Mouse (Mus musculus): ENCODE data around the gene Gm37240. TPM values are rescaled to one million over a fixed set of nuclear protein-coding genes. Genes with fewer than 3 reads are reported as not detected.

The Gm37240 gene
- polyA plus RNA-seq, 1 experiment from 2014 or later, result 0.93 TPM

DNA sequence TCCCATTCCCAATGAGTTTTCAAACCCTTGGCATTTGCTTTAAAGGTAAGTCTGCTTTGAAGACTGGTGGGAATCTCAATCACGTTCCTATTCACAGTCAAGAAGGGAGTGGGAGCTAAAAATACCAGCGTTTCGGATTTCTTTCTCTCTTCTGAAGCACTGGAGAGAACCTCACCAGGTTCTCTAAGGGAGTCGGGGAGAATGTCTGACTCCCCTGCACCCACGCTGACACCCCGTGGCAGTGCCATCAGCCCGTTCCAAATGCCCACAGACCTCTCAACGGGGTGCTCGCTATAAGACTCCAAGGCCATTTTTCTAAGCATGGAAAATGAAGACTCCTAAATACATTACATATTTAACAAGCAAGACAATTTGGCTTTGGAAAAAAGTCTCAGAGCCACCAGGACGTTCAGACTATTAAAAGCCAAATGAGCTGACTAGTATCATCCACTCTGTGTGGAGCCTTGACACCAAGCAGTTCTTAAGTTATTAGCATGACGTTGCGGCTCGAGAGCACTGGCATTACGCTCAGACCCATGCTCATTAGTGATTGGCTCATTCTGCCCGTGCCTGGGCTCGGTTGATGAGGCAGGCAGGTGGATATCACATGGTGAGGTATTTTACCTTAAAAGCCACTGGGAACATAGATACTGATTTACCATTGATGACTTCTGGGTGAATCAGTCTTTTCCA is 508.5 kb downstream of the Gm37240 start:
- H3K36me3 ChIP-seq (ENCODE audit: control insufficient read depth, insufficient read depth, low read length), result no peaks in the 10 kb centered on the region
- no peak overlapping the region for H3K27ac ChIP-seq (ENCODE audit: low read depth, low read length)
- no peaks in the 10 kb centered on the region for H3K27me3 ChIP-seq (replicated peaks; ENCODE audit: control insufficient read depth, insufficient read depth, low read length)
- H3K9me3 ChIP-seq (ENCODE audit: control insufficient read depth, low read length), result no peaks in the 10 kb centered on the region
- WGBS, result 58% methylated on average over 16 of the region's 16 CpGs
- H3K4me2 ChIP-seq (ENCODE audit: low read length), result no peak overlapping the region
- no peak overlapping the region for H3K9ac ChIP-seq (ENCODE audit: low read depth, low read length)
- no peak overlapping the region for H3K4me3 ChIP-seq (ENCODE audit: low read length)
- no peaks in the 10 kb centered on the region; the same call in 1 of the 2 replicates for H3K4me1 ChIP-seq (ENCODE audit: control insufficient read depth, insufficient read depth, low read depth, low read length)
- ATAC-seq, result no peak

GRCm38 (mm10) chr3:85377946-85378702 is 509.2 kb downstream of the Gm37240 start:
- Histone ChIP-seq H3K4me3 (ENCODE audit: low read length) (no peak overlapping the region), H3K9ac (ENCODE audit: low read depth, low read length) (no peak overlapping the region), H3K4me2 (ENCODE audit: low read length) (no peak overlapping the region), H3K4me1 (ENCODE audit: control insufficient read depth, insufficient read depth, low read depth, low read length) (no peaks in the 10 kb centered on the region; the same call in 1 of the 2 replicates), H3K9me3 (ENCODE audit: control insufficient read depth, low read length) (no peaks in the 10 kb centered on the region), H3K36me3 (ENCODE audit: control insufficient read depth, insufficient read depth, low read length) (no peaks in the 10 kb centered on the region), H3K27me3 (replicated peaks; ENCODE audit: control insufficient read depth, insufficient read depth, low read length) (no peaks in the 10 kb centered on the region), H3K27ac (ENCODE audit: low read depth, low read length) (no peak overlapping the region)
- 0 out of 2 replicates have a peak, but pooled peaks have one; percentile 17 for ATAC-seq
- WGBS, result 51% methylated on average over 13 of the region's 13 CpGs

- Histone ChIP-seq H3K4me2 (ENCODE audit: low read length) (no peak overlapping the region), H3K27ac (ENCODE audit: low read depth, low read length) (no peak overlapping the region), H3K4me3 (ENCODE audit: low read length) (no peak overlapping the region), H3K36me3 (ENCODE audit: control insufficient read depth, insufficient read depth, low read length) (no peaks in the 10 kb centered on the region), H3K9me3 (ENCODE audit: control insufficient read depth, low read length) (no peaks in the 10 kb centered on the region), H3K4me1 (ENCODE audit: control insufficient read depth, insufficient read depth, low read depth, low read length) (no peaks in the 10 kb centered on the region; the same call in 1 of the 2 replicates), H3K27me3 (replicated peaks; ENCODE audit: control insufficient read depth, insufficient read depth, low read length) (no peaks in the 10 kb centered on the region), H3K9ac (ENCODE audit: low read depth, low read length) (no peak overlapping the region)
- 78% methylated on average over 3 of the region's 3 CpGs for WGBS
- ATAC-seq, result no peak
Observed at GRCm38 (mm10) chr3:85377505-85377904, 509.8 kb downstream of the Gm37240 start.

DNA sequence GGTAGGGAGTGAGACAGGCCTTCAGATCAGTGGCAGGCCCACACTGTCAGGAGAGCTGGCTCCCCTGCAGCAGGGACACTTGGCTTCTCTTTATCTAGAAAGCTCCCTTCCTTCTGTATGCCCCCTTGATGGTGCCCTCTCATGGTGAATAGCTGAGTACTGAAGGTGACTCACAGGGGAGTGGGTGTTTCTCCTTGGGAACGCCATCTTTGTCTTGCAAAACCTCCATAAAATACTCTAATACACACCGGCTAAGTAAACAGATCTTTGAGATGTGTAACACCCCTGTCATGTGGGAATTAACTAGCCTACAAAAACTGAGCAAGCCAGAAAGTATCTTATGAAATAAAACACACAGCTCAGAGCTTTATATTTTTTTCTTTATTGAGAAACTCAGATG is 510.8 kb downstream of the Gm37240 start:
- H3K9ac ChIP-seq (ENCODE audit: low read depth, low read length), result no peak overlapping the region
- no peak overlapping the region for H3K4me2 ChIP-seq (ENCODE audit: low read length)
- H3K27ac ChIP-seq (ENCODE audit: low read depth, low read length), result no peak overlapping the region
- 87% methylated on average over 2 of the region's 2 CpGs for WGBS
- H3K4me3 ChIP-seq (ENCODE audit: low read length), result no peak overlapping the region
- no peaks in the 10 kb centered on the region for H3K27me3 ChIP-seq (replicated peaks; ENCODE audit: control insufficient read depth, insufficient read depth, low read length)
- H3K9me3 ChIP-seq (ENCODE audit: control insufficient read depth, low read length), result no peaks in the 10 kb centered on the region
- no peaks in the 10 kb centered on the region for H3K36me3 ChIP-seq (ENCODE audit: control insufficient read depth, insufficient read depth, low read length)
- H3K4me1 ChIP-seq (ENCODE audit: control insufficient read depth, insufficient read depth, low read depth, low read length), result no peaks in the 10 kb centered on the region; the same call in 1 of the 2 replicates
- no peak for ATAC-seq

DNA sequence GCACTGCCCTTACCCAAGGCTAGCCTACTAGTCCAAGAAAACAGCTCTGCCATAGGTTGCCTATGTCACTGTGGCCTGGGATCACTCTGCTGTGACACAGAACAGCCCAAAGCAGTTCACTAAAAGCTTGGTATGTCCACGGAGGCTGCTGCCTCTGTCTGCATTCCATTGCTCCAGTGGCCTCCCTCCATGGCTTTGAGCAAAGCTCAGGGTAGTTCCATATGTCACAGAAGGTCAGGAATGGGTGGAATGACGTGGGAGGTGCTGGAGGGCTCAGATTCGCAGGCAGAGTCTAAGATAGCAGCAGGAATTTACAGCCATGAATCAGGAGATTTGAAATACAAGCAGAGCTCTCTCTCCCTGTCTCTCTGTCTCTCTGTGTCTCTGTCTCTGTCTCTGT is 514.3 kb downstream of the Gm37240 start:
- Histone ChIP-seq H3K4me2 (ENCODE audit: low read length) (no peak overlapping the region), H3K9ac (ENCODE audit: low read depth, low read length) (no peak overlapping the region), H3K9me3 (ENCODE audit: control insufficient read depth, low read length) (no peaks in the 10 kb centered on the region), H3K36me3 (ENCODE audit: control insufficient read depth, insufficient read depth, low read length) (no peaks in the 10 kb centered on the region), H3K27me3 (replicated peaks; ENCODE audit: control insufficient read depth, insufficient read depth, low read length) (no peaks in the 10 kb centered on the region), H3K4me3 (ENCODE audit: low read length) (no peak overlapping the region), H3K27ac (ENCODE audit: low read depth, low read length) (no peak overlapping the region), H3K4me1 (ENCODE audit: control insufficient read depth, insufficient read depth, low read depth, low read length) (no peaks in the 10 kb centered on the region)
- WGBS, result 42% methylated on average over 3 of the region's 3 CpGs
- ATAC-seq, result no peak

DNA sequence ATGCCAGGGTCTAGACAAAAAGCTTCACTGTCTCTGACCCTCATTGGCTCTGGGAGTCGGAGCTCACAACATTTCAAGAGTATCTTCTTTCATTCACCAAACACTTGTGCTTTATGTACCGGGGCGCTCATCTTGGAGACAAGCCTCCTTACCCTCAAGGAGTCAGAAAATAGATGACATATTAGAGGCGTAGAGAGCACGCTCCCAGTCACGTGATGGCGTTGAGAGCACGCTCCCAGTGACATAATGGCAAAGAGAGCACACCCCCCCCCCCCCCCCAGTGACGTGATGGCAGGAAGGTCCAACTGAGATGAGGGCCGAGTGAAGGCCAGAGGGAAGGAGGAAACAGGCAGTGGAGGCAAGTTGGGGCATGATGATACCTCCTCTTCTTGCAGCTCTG is 517.5 kb downstream of the Gm37240 start:
- ATAC-seq, result no peak
- Histone ChIP-seq H3K4me2 (ENCODE audit: low read length) (no peak overlapping the region), H3K27ac (ENCODE audit: low read depth, low read length) (no peak overlapping the region), H3K9me3 (ENCODE audit: control insufficient read depth, low read length) (no peaks in the 10 kb centered on the region), H3K4me3 (ENCODE audit: low read length) (no peak overlapping the region), H3K4me1 (ENCODE audit: control insufficient read depth, insufficient read depth, low read depth, low read length) (no peaks in the 10 kb centered on the region), H3K9ac (ENCODE audit: low read depth, low read length) (no peak overlapping the region), H3K27me3 (replicated peaks; ENCODE audit: control insufficient read depth, insufficient read depth, low read length) (no peaks in the 10 kb centered on the region), H3K36me3 (ENCODE audit: control insufficient read depth, insufficient read depth, low read length) (no peaks in the 10 kb centered on the region)
- 92% methylated on average over 9 of the region's 10 CpGs for WGBS

GRCm38 (mm10) chr3:85369157-85369556 is 518.2 kb downstream of the Gm37240 start:
- ATAC-seq, result peak; percentile 72; the same call in 1 of the 2 replicates
- Histone ChIP-seq H3K4me1 (ENCODE audit: control insufficient read depth, insufficient read depth, low read depth, low read length) (no peaks in the 10 kb centered on the region), H3K4me2 (ENCODE audit: low read length) (no peak overlapping the region), H3K27me3 (replicated peaks; ENCODE audit: control insufficient read depth, insufficient read depth, low read length) (no peaks in the 10 kb centered on the region), H3K9ac (ENCODE audit: low read depth, low read length) (no peak overlapping the region), H3K27ac (ENCODE audit: low read depth, low read length) (no peak overlapping the region), H3K36me3 (ENCODE audit: control insufficient read depth, insufficient read depth, low read length) (no peaks in the 10 kb centered on the region), H3K4me3 (ENCODE audit: low read length) (no peak overlapping the region), H3K9me3 (ENCODE audit: control insufficient read depth, low read length) (no peaks in the 10 kb centered on the region)
- 69% methylated on average over 5 of the region's 5 CpGs for WGBS

DNA sequence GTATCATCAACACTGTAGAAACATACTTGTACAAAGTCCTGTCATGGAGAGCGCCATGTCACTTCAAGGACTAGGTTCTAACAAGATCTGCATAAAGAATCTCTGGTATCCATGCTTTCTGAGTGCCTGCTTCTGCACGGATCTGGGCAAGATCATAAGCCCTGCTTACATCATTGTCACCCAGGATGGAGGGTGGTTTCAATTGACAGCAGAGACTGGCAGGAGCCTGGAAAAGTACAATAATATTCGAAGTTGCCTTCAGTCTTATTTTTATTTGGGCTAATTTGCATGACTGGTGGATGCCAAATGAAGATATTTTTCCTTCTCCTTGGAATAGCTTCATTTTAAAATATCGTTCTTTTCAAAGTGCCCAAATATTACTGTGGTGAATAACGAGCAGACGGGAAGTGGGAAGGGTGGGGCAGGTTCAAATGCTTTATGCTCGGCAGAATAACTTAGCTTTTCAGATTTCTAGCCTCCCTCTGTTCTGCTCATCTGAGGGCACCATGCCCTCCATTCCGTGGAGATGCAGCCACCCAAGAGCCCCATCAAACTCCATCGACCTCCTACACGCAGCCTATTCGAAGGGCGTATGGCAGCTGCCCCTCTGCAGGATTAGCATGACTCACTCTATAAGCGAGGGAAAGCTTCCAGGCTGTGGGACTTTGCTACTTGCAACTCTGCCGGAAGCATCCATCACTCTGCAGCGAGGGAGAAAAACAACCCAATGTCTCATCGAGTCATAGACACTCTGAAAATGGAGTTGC is 518.8 kb downstream of the Gm37240 start:
- no peak overlapping the region for H3K27ac ChIP-seq (ENCODE audit: low read depth, low read length)

More for the DNA sequence above, 518.8 kb downstream of the Gm37240 start:
- H3K4me3 ChIP-seq (ENCODE audit: low read length), result no peak overlapping the region
- no peaks in the 10 kb centered on the region for H3K9me3 ChIP-seq (ENCODE audit: control insufficient read depth, low read length)
- no peaks in the 10 kb centered on the region for H3K27me3 ChIP-seq (replicated peaks; ENCODE audit: control insufficient read depth, insufficient read depth, low read length)
- H3K4me2 ChIP-seq (ENCODE audit: low read length), result no peak overlapping the region
- H3K36me3 ChIP-seq (ENCODE audit: control insufficient read depth, insufficient read depth, low read length), result no peaks in the 10 kb centered on the region
- no peak overlapping the region for H3K9ac ChIP-seq (ENCODE audit: low read depth, low read length)
- 78% methylated on average over 16 of the region's 16 CpGs for WGBS
- ATAC-seq, result no peak
- H3K4me1 ChIP-seq (ENCODE audit: control insufficient read depth, insufficient read depth, low read depth, low read length), result no peaks in the 10 kb centered on the region

Measured in hindbrain, embryonic 16.5 days (tissue).